Mouse (Mus musculus): ENCODE data around the gene Tbxas1.

DNA sequence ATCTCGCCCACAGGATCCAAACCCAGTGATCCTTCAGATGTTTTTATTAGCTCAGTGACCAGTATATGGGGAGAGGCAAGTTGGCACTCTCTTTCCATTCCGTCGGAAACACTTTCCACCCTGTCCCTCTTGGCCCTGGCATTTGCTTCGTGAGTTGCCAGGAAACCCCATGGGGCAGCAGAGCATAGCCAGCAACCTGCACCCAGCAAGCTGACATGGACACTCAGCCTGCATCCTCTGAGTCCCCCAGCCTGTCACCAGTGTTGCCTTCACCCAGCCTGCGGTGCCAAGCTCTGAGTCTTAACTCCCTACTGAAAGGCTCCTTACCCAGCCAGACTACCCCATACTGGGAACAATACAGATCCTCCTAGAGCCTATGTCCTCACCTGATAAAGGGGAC is 173.9 kb downstream of the Tbxas1 start:
- TF ChIP-seq CTCF (IDR thresholded peaks at IDR 0.05; ENCODE audit: borderline replicate concordance, insufficient read depth, low read depth, low read length) (no peak), POLR2A (IDR thresholded peaks at IDR 0.05; ENCODE audit: borderline replicate concordance, insufficient read depth, low read length) (no peak)

Measured in cerebellum, adult 2 months (tissue).